Mouse (Mus musculus) CH12.LX (cell line): ENCODE data around the gene Rpl18a.

Experiments
- CTCF ChIP-seq, 2 experiments: IDR thresholded peaks in 1 of 2; conservative IDR thresholded peaks in 1 of 2; 2 replicates each; pipeline ENCODE4 v1.5.1; 2011 to 2012; ENCODE audit warnings: low read depth in 2 of 2, low read length in 2 of 2, improper control_type of control experiment in 1 of 2, inconsistent platforms in 1 of 2, mild to moderate bottlenecking in 1 of 2, moderate library complexity in 1 of 2
- HCFC1 ChIP-seq: IDR thresholded peaks from 2 replicates; pipeline ENCODE4 v1.6.1; 2012; ENCODE audit warnings: low read depth, mild to moderate bottlenecking, inconsistent platforms, low read length, improper control_type of control experiment
- MAX ChIP-seq: IDR thresholded peaks from 2 replicates; pipeline ENCODE4 v1.6.1; 2011; ENCODE audit warnings: low read length, improper control_type of control experiment
- POLR2A ChIP-seq: IDR thresholded peaks from 2 replicates; pipeline ENCODE4 v1.6.1; 2011; ENCODE audit warnings: low read depth, mild to moderate bottlenecking, improper control_type of control experiment, low read length
- TBP ChIP-seq: conservative IDR thresholded peaks from 2 replicates; pipeline ENCODE4 v1.6.1; 2011; ENCODE audit warnings: low read depth, low read length, improper control_type of control experiment
- USF2 ChIP-seq: conservative IDR thresholded peaks from 2 replicates; pipeline ENCODE4 v1.6.1; 2011; ENCODE audit warnings: low read depth, low read length, improper control_type of control experiment
- ZC3H11A ChIP-seq: IDR thresholded peaks from 2 replicates; pipeline ENCODE4 v1.6.1; 2012; ENCODE audit warnings: low read depth, mild to moderate bottlenecking, inconsistent platforms, low read length, improper control_type of control experiment
- ZMIZ1 ChIP-seq: IDR thresholded peaks from 2 replicates; pipeline ENCODE4 v1.6.1; 2012; ENCODE audit warnings: low read depth, mild to moderate bottlenecking, inconsistent platforms, low read length, improper control_type of control experiment

DNA sequence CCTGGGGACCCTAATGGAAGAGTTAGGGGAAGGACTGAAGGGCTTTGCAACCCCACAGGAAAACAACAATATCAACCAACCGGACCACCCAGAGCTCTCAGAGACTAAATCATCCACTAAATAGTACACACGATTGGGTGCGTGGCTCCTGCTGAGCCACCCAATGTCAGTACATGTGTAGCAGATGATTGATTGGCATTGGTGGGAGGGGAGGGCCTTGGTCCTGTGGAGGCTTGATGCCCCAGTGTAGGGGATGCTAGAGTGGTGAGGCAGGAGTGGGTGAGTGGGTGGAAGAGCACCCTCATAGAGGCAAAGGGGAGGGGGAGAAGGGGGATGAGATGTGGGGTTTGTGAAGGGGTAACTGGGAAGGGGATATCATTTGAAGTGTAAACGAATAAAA is 26.9 kb upstream of the Rpl18a start:
- TF ChIP-seq HCFC1, result no peak
- TF ChIP-seq CTCF (conservative IDR thresholded peaks at IDR 0.05 in 1 of 2, IDR thresholded peaks at IDR 0.05 in 1 of 2; ENCODE audit: low read depth in 2 of 2, low read length in 2 of 2), result no peak
- no peak for TF ChIP-seq TBP
- no peak for TF ChIP-seq ZC3H11A
- no peak for TF ChIP-seq USF2
- TF ChIP-seq POLR2A, result no peak
- TF ChIP-seq MAX, result no peak
- no peak for TF ChIP-seq ZMIZ1
